Mouse (Mus musculus) megakaryocyte, embryonic 14.5 days (primary cell): ENCODE results near the gene Ldlrad3. TPM values are rescaled to one million over a fixed set of nuclear protein-coding genes. Genes with fewer than 3 reads are reported as not detected.

Experiments used
- H3K27me3 ChIP-seq: replicated peaks from 2 replicates; pipeline ENCODE3; 2012; ENCODE audit warnings: inconsistent platforms
- H3K36me3 ChIP-seq: replicated peaks from 2 replicates; pipeline ENCODE3; 2012; ENCODE audit warnings: low read length, inconsistent platforms, mixed read lengths
- H3K4me1 ChIP-seq: 2 replicates; pipeline ENCODE4 v1.6.1; 2012; ENCODE audit warnings: inconsistent platforms
- H3K4me3 ChIP-seq: replicated peaks from 2 replicates; pipeline ENCODE3; 2012; ENCODE audit warnings: moderate library complexity, mild to moderate bottlenecking, inconsistent platforms
- H3K9me3 ChIP-seq: 2 replicates; pipeline ENCODE4 v1.6.1; 2012; ENCODE audit warnings: inconsistent platforms
- FLI1 ChIP-seq: IDR thresholded peaks from 2 replicates; pipeline ENCODE4 v1.6.1; 2012; ENCODE audit warnings: low read length, inconsistent platforms, mixed read lengths
- GATA1 ChIP-seq: IDR thresholded peaks from 3 replicates; pipeline ENCODE4 v1.6.1; 2012; ENCODE audit warnings: mixed read lengths, low read length, inconsistent platforms, borderline replicate concordance
- polyA plus RNA-seq: library from polyadenylated mRNA; stranded (reverse); fragments of >175 nt; gene quantifications from 2 replicates; pipeline ENCODE4 v1.2.3, GENCODE M21; 2012; ENCODE audit warnings: low replicate concordance; ENCODE audit not compliant: insufficient read depth

Ldlrad3 gene
- polyA plus RNA-seq, 1 experiment, result 0.22 TPM

DNA sequence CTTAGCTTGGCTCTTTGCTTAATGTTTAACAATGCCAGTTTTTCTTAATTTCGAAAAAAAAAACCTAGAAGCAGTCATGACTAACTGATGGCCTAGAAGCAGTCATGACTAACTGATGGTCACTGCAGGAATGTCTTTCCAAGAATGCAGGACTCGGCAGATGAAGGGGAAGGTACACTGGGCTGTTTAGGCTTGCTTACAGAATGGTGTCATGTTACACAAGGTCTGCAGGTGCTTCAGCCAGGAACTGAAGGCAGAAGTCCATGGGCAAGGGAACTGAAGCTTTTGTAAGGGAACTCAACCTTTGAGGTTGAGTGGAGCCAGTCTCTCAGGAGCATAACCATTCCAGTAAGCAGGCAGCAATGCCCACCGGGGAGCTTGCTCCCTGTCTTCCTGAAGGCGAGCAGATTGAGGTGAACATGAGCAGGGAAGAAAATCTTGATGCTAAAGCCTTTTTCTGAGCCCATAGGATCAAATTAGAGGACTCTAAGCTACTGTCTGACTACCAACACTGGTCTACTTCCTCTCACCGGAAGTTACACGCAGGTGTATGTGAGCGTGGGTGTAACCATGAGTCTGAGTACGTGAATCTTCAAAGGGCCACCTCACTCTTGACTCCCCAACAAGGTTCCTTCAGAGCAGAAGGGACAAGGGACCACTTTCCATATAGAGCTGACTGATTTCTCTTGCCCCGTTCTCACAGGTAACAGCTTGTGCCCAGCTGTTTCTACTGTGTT, 193.4 kb downstream of the Ldlrad3 start:
- Histone ChIP-seq H3K4me3 (no peak overlapping the region), H3K36me3 (no peaks in the 10 kb centered on the region), H3K4me1 (peaks cover 49% of the 10 kb centered on the region), H3K9me3 (no peaks in the 10 kb centered on the region), H3K27me3 (peaks cover 3% of the 10 kb centered on the region)
- TF ChIP-seq FLI1, result no peak
- TF ChIP-seq GATA1, result no peak

DNA sequence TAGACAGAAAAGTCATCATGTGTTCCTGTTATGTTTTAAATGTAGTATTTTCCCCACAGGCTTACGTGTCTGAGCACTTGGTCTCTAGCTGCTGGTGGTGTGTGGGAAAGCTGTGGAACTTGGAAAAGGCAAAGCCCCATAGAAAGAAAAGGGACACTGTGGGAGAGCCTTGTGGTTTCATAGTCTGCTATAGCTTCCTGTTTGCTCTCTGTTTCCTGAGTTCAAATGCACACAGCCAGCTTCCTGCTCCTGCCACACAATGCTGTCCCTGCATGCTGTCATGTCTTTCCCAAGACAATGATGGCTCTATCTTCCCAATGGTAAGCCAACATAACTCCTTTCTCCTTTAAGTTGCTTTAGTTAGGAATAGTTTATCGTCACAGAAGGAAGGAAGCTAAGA, 194.5 kb downstream of the Ldlrad3 start:
- Histone ChIP-seq H3K4me1 (peaks cover 59% of the 10 kb centered on the region), H3K4me3 (peak overlapping the region; percentile 68), H3K9me3 (no peaks in the 10 kb centered on the region), H3K27me3 (no peaks in the 10 kb centered on the region), H3K36me3 (no peaks in the 10 kb centered on the region)
- TF ChIP-seq FLI1, result no peak
- TF ChIP-seq GATA1, result no peak

DNA sequence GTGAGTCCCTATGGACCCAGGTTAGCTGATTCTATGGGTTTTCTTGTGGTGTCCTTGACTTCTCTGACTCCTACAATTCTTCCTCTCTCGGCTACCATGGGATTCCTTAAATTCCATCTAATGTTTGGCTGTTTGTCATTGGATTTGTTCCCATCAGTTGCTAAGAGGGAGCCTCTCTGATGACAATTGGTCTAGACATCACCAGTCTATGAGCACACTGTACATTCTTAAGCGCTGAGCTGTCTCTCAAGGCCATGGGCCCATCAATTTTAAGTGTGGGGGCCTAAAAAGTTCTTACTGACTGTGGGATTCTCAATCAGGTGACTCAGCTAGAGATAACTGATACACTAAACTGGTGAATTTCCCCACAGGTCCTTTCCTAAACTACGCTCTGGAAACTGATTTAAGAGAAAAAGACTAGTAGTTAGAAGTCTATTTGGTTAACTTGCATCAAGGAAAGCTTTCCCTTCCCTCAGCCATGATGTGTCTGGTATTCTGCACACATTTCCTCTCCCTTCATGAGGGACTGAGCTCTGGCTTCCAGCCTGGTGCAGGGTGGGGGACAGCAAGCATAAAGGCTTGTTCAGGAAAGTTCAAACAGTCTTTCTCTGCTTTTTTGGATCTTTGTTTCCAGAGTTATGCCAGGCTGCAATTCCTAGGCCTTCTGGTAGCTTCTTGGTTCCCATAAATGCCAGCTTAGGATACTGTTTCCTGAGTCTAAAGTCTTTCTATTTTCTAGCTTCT, 199.7 kb downstream of the Ldlrad3 start:
- Histone ChIP-seq H3K4me1 (peaks cover 42% of the 10 kb centered on the region), H3K9me3 (no peaks in the 10 kb centered on the region), H3K27me3 (no peaks in the 10 kb centered on the region), H3K4me3 (no peak overlapping the region), H3K36me3 (no peaks in the 10 kb centered on the region)
- TF ChIP-seq FLI1 (no peak), GATA1 (no peak)

DNA sequence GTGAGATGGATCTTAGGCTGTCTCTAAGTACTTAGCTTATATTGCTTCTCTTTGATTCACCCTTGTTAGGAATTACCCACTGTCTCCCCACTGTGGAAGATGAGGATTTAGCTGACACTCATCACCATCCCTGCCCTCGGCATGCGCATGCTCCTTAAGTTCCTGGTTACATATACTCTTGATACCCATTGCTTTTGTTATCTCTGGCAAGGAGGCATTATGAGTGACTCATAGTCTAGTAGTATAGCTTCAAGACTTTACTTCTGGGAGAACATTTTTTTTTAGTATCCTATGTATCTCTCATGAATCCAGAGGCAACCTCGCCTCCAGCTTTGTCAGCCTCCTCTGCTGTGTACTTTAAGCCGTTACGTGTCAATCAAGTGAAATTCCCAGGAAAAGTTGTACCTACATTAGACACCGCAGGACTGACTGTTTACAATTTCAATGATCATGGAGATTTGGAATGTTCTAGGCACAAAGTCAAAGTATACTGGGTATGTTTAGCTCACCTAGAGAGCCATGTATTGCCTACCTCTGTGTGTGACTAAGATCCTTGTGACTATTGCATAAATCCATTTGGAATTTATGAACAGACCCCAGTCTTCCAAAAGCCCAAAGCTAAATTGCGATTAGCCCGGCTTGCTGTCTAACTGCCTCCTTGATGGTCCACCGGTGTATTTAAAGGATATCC, 202.2 kb downstream of the Ldlrad3 start:
- Histone ChIP-seq H3K36me3 (no peaks in the 10 kb centered on the region), H3K4me1 (peaks cover 25% of the 10 kb centered on the region), H3K27me3 (no peaks in the 10 kb centered on the region), H3K4me3 (no peak overlapping the region), H3K9me3 (no peaks in the 10 kb centered on the region)
- TF ChIP-seq FLI1, result no peak
- TF ChIP-seq GATA1, result no peak

DNA sequence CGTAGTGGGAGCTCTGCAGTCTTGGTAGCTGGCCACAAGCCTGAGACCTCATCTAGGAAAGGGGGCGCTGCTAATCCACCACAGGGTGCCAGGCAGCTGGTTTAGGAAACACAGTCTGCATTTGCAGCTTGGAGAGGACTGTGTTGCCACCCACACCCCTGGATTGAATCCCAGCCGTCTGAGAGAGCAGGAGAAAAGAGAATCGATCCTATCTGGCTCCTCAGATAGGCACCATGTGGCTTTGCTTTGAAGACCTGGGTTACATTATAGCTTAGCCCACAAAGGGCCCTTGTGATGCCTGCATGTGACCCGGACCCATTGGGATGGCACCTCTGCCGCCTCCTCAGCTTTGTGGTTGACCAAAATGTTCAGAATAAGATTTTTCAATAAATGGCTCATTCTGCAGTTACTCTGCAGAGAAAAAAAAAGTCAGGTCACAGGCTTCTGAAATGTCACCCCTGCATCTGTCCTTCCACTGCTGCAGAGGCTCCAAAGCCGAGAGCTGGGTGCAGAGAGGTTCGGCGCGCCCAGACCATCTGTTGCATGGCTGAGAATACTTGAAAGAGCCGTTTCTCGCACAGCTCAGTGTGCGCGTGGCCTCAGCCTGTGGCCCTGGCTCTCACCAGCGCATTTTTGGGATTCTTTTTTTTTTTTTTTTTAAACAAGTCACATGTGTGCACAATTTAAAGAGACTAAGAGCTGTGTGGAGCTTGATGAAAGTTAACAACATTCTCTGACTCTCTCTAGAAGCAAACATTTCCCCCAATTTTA, 202.9 kb downstream of the Ldlrad3 start:
- H3K27me3 ChIP-seq, result no peaks in the 10 kb centered on the region
- H3K9me3 ChIP-seq, result no peaks in the 10 kb centered on the region
- H3K4me1 ChIP-seq, result peaks cover 25% of the 10 kb centered on the region
- H3K4me3 ChIP-seq, result no peak overlapping the region
- no peaks in the 10 kb centered on the region for H3K36me3 ChIP-seq
- TF ChIP-seq GATA1 (no peak), FLI1 (no peak)

DNA sequence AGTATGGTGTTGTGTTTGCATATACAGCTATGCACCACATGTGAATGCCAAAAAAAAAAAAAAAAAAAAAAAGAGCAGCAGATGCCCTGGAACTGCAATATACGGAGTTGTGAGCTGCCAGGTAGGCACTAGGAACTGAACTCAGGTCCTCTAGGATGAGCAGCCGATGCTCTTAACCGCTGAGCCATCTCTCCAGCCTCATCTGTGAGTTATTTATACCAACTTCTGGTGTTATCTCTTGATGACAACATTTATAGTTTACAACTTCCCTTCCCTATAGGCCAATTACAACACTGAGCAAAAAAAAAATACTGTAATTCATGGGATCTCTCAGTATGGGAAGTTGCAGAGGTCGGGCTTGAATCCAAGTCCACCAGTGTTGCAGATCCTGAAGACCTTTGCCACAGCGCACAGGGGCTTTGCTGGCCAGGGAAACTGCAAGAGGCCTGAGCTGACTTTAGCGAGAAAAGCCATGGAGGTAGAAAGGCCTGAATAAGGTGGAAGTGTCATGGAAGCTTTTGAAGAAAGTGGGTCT, 204.2 kb downstream of the Ldlrad3 start:
- Histone ChIP-seq H3K9me3 (0 out of 2 replicates have a peak, but pooled peaks cover 3% of the 10 kb centered on the region), H3K4me3 (no peak overlapping the region), H3K4me1 (peaks cover 15% of the 10 kb centered on the region), H3K27me3 (no peaks in the 10 kb centered on the region), H3K36me3 (no peaks in the 10 kb centered on the region)
- TF ChIP-seq FLI1 (no peak), GATA1 (no peak)

DNA sequence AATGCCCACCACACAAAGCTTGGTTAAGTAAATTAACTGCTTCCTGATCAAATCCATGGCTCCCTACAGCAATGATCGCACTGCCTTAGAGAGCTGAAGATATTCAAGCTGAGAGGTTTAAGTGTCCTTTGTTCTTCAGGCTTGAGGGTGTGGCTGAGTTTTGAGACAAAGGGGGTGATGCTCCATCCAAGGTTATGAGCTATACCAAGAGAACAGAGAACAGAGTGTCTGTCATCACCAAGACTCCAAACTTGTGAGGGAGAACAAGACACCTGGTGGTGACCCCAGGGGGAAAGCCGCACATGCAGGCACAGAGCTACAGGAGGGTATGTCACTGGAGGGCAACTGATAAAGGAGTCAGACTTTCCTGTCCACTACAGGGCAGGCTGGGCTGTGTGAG, 205.0 kb downstream of the Ldlrad3 start:
- H3K27me3 ChIP-seq, result no peaks in the 10 kb centered on the region
- peaks cover 7% of the 10 kb centered on the region; the same call in 1 of the 2 replicates for H3K9me3 ChIP-seq
- H3K4me1 ChIP-seq, result peaks cover 8% of the 10 kb centered on the region
- TF ChIP-seq GATA1, result no peak
- no peak for TF ChIP-seq FLI1
- H3K4me3 ChIP-seq, result no peak overlapping the region
- H3K36me3 ChIP-seq, result no peaks in the 10 kb centered on the region

DNA sequence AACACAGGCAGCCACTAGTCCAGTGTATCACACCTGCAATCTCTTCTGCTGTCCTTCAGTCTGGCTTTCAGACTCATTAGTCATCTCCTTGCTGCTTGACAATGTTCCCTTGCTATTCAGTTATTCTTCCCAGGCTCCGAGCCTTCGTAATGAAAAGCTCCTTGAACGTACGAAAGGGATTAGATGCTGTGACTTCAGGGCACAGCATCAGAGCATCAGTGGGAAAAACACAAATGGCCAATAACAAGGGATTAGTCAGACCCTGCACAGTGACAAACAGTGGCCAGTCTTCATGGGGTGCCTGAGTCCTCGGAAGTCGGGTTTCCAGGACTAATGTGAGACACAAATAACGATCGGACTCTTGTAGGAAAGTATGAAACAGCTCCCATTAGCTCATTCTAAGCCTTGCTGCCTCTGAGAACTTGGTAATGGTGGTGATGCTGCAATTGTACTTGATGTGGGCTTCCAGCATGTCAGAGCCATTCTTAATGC, 205.7 kb downstream of the Ldlrad3 start:
- Histone ChIP-seq H3K4me3 (no peak overlapping the region), H3K9me3 (peaks cover 12% of the 10 kb centered on the region; the same call in 1 of the 2 replicates), H3K4me1 (peaks cover 5% of the 10 kb centered on the region; the same call in 1 of the 2 replicates), H3K27me3 (no peaks in the 10 kb centered on the region), H3K36me3 (no peaks in the 10 kb centered on the region)
- TF ChIP-seq GATA1 (no peak), FLI1 (no peak)
